ENCODE assay signal across 21 mouse cellular contexts in genomic region chr5:149205265-149205664, GRCm38 (mm10). TPM values are rescaled to one million over a fixed set of nuclear protein-coding genes. Genes with fewer than 3 reads are reported as not detected.
DNase-seq lines count a peak whose midpoint lies in the region; ATAC-seq and TF ChIP-seq lines count a peak whose summit lies in the region.
"Had no signal": no experiment of that assay in that cellular context is flagged by ENCODE, and none has a peak within 500 bp of the region (broad histone marks: within the 10 kb centered on the region; RNA-seq: fewer than 3 reads in every experiment).

No protein-coding gene starts in this region.

- WGBS in forebrain, embryonic 13.5 days: 84% methylated on average over 8 of the region's 8 CpGs
- WGBS in forebrain, embryonic 11.5 days: 88% methylated on average over 8 of the region's 8 CpGs
- 81% methylated on average over 8 of the region's 8 CpGs for WGBS in hindbrain, embryonic 12.5 days
- WGBS in hindbrain, embryonic 10.5 days: 81% methylated on average over 8 of the region's 8 CpGs

- no peak overlapping the region for H3K4me3 ChIP-seq in forebrain, embryonic 13.5 days
- no peak overlapping the region for H3K4me3 ChIP-seq in forebrain, embryonic 11.5 days (ENCODE audit: low read depth, low read length)
- H3K4me3 ChIP-seq in hindbrain, embryonic 12.5 days: no peak overlapping the region
- no peak overlapping the region for H3K4me3 ChIP-seq in hindbrain, embryonic 10.5 days
- H3K4me3 ChIP-seq in megakaryocyte, embryonic 14.5 days (replicated peaks): peak overlapping the region; percentile 2
- no peak overlapping the region for H3K4me3 ChIP-seq in myocyte
- H3K4me3 ChIP-seq: heart, embryonic 15.5 days; hindbrain, embryonic 15.5 days; limb, embryonic 15.5 days had no signal

- H3K9ac ChIP-seq in forebrain, embryonic 13.5 days: no peak overlapping the region
- H3K9ac ChIP-seq in forebrain, embryonic 11.5 days (ENCODE audit: low read length): no peak overlapping the region
- no peak overlapping the region for H3K9ac ChIP-seq in hindbrain, embryonic 12.5 days
- H3K9ac ChIP-seq: heart, embryonic 15.5 days; hindbrain, embryonic 15.5 days; limb, embryonic 15.5 days had no signal

- H3K79me2 ChIP-seq in myocyte (ENCODE audit: control insufficient read depth, insufficient read depth): peaks cover 15% of the 10 kb centered on the region

- no peaks in the 10 kb centered on the region for H3K27me3 ChIP-seq in forebrain, embryonic 13.5 days
- H3K27me3 ChIP-seq in forebrain, embryonic 11.5 days (ENCODE audit: control insufficient read depth, insufficient read depth, low read length): no peaks in the 10 kb centered on the region
- H3K27me3 ChIP-seq in hindbrain, embryonic 12.5 days: no peaks in the 10 kb centered on the region
- H3K27me3 ChIP-seq in hindbrain, embryonic 10.5 days (ENCODE audit: insufficient read depth, poor library complexity, severe bottlenecking): no peaks in the 10 kb centered on the region
- H3K27me3 ChIP-seq in megakaryocyte, embryonic 14.5 days (replicated peaks): no peaks in the 10 kb centered on the region
- H3K27me3 ChIP-seq in myocyte (ENCODE audit: control insufficient read depth, insufficient read depth, insufficient read length): no peaks in the 10 kb centered on the region
- H3K27me3 ChIP-seq: CH12.LX; heart, embryonic 15.5 days; hindbrain, embryonic 15.5 days; limb, embryonic 15.5 days had no signal

- H3K36me3 ChIP-seq in forebrain, embryonic 13.5 days (ENCODE audit: poor library complexity, severe bottlenecking): peaks cover 80% of the 10 kb centered on the region
- peaks cover 15% of the 10 kb centered on the region for H3K36me3 ChIP-seq in forebrain, embryonic 11.5 days (ENCODE audit: control insufficient read depth, insufficient read depth, low read length)
- peaks cover 60% of the 10 kb centered on the region for H3K36me3 ChIP-seq in hindbrain, embryonic 12.5 days
- peaks cover 82% of the 10 kb centered on the region for H3K36me3 ChIP-seq in hindbrain, embryonic 10.5 days
- peaks cover 89% of the 10 kb centered on the region for H3K36me3 ChIP-seq in megakaryocyte, embryonic 14.5 days (replicated peaks; ENCODE audit: low read length)
- H3K36me3 ChIP-seq in myocyte (ENCODE audit: control insufficient read depth, insufficient read depth): peaks cover 37% of the 10 kb centered on the region

- H3K4me1 ChIP-seq in forebrain, embryonic 13.5 days: peaks cover 4% of the 10 kb centered on the region; the same call in 1 of the 2 replicates
- H3K4me1 ChIP-seq in forebrain, embryonic 11.5 days (replicated peaks; ENCODE audit: control insufficient read depth, insufficient read depth, low read length): no peaks in the 10 kb centered on the region
- peaks cover 10% of the 10 kb centered on the region for H3K4me1 ChIP-seq in hindbrain, embryonic 12.5 days
- H3K4me1 ChIP-seq in hindbrain, embryonic 10.5 days (replicated peaks): peaks cover 34% of the 10 kb centered on the region
- peaks cover 90% of the 10 kb centered on the region for H3K4me1 ChIP-seq in megakaryocyte, embryonic 14.5 days
- H3K4me1 ChIP-seq: hindbrain, embryonic 15.5 days had no signal

- DNase-seq in forebrain, embryonic 11.5 days (ENCODE audit: low spot score): no peak
- no peak for DNase-seq in hindbrain, embryonic 10.5 days (ENCODE audit: low spot score)
- DNase-seq in right cerebral cortex, postnatal 36 days (ENCODE audit: low spot score in 2 of 2): no peak
- DNase-seq: cerebellum, adult 8-10 months; kidney, adult 18-20 months; layer of hippocampus, postnatal 36 days; lung, adult 2 months; spleen, adult 18-20 months; thymus, adult 18-20 months; thymus, postnatal 4 days had no signal

- ATAC-seq in forebrain, embryonic 13.5 days: no peak
- no peak for ATAC-seq in forebrain, embryonic 11.5 days (replicated peaks; ENCODE audit: low FRiP score)
- no peak for ATAC-seq in hindbrain, embryonic 12.5 days (ENCODE audit: low FRiP score)
- ATAC-seq in megakaryocyte, adult 5-6 weeks (ENCODE audit: poor library complexity, severe bottlenecking): no peak
- ATAC-seq: forebrain, embryonic 16.5 days had no signal

- no peak for TF ChIP-seq POLR2A in myocyte (IDR thresholded peaks at IDR 0.05; ENCODE audit: insufficient read length, low read depth)

- H3K4me2 ChIP-seq in forebrain, embryonic 13.5 days: no peak overlapping the region
- H3K4me2 ChIP-seq in forebrain, embryonic 11.5 days (ENCODE audit: low read depth, low read length, severe bottlenecking): no peak overlapping the region
- H3K4me2 ChIP-seq in hindbrain, embryonic 12.5 days (replicated peaks): no peak overlapping the region
- peak overlapping the region; percentile 18 for H3K4me2 ChIP-seq in myocyte (ENCODE audit: low read depth)
- H3K4me2 ChIP-seq: heart, embryonic 15.5 days; hindbrain, embryonic 15.5 days; limb, embryonic 15.5 days had no signal

- H3K9me3 ChIP-seq in forebrain, embryonic 13.5 days (replicated peaks): no peaks in the 10 kb centered on the region
- no peaks in the 10 kb centered on the region for H3K9me3 ChIP-seq in forebrain, embryonic 11.5 days (ENCODE audit: control insufficient read depth, low read length)
- no peaks in the 10 kb centered on the region for H3K9me3 ChIP-seq in hindbrain, embryonic 12.5 days (replicated peaks)
- no peaks in the 10 kb centered on the region for H3K9me3 ChIP-seq in hindbrain, embryonic 10.5 days
- H3K9me3 ChIP-seq in megakaryocyte, embryonic 14.5 days: no peaks in the 10 kb centered on the region
- H3K9me3 ChIP-seq: heart, embryonic 15.5 days; hindbrain, embryonic 15.5 days; limb, embryonic 15.5 days had no signal

- H3ac ChIP-seq in myocyte (ENCODE audit: control insufficient read depth, insufficient read length): no peak overlapping the region

- H3K27ac ChIP-seq in forebrain, embryonic 13.5 days: 0 out of 2 replicates have a peak overlapping the region, but pooled peaks have one; percentile 12
- H3K27ac ChIP-seq in forebrain, embryonic 11.5 days (ENCODE audit: low read depth, low read length): no peak overlapping the region
- peak overlapping the region; percentile 1; the same call in 1 of the 2 replicates for H3K27ac ChIP-seq in hindbrain, embryonic 12.5 days
- no peak overlapping the region for H3K27ac ChIP-seq in hindbrain, embryonic 10.5 days
- H3K27ac ChIP-seq: heart, embryonic 15.5 days; hindbrain, embryonic 15.5 days; kidney, postnatal 0 days; limb, embryonic 15.5 days had no signal

TF ChIP-seq in myocyte, 11 proteins besides CTCF, POLR2A, EP300 and RAD21:
- TF ChIP-seq POLR2AphosphoS2 (IDR thresholded peaks at IDR 0.05; ENCODE audit: insufficient read length, low read depth): no peak
- peak in 2 of 3 experiments; percentile 54 to 63 for TF ChIP-seq MYOD1 (IDR thresholded peaks at IDR 0.05; ENCODE audit: control insufficient read depth in 1 of 3, insufficient read length in 2 of 3, low read depth in 2 of 3)

RNA-seq across cellular contexts. Expression of gene Hmgb1, which starts 21.0 kb away (rescaled TPM):
- polyA plus RNA-seq in forebrain, embryonic 13.5 days (2015; fragmentation: Nextera tagmentation; extraction: Ambion mirVana): 1,631 and 1,827 TPM in 2 replicates
- polyA plus RNA-seq in forebrain, embryonic 11.5 days (2014; fragmentation: Nextera tagmentation; extraction: Ambion mirVana): 1,921 and 2,020 TPM in 2 replicates
- polyA plus RNA-seq in hindbrain, embryonic 12.5 days (2016; fragmentation: Nextera tagmentation; extraction: Ambion mirVana): 1,291 and 1,445 TPM in 2 replicates
- polyA plus RNA-seq in hindbrain, embryonic 10.5 days (2016; fragmentation: Nextera tagmentation; extraction: Ambion mirVana): 1,115 and 1,359 TPM in 2 replicates
- 21.8 and 484 TPM in 2 replicates for polyA plus RNA-seq in megakaryocyte, embryonic 14.5 days (2012; ENCODE audit: insufficient read depth, low replicate concordance)
- total RNA-seq in megakaryocyte, adult 5-6 weeks (2015): 803 and 833 TPM in 2 replicates
- 665 and 708 TPM in 2 replicates for total RNA-seq in megakaryocyte, adult 5-6 weeks (2017)
- 88.6 TPM for polyA plus RNA-seq in myocyte (2012; fragmentation: generic; extraction: Trizol)

RNA-seq across cellular contexts. Expression of gene Uspl1, which starts 21.1 kb away (rescaled TPM):
- 54.8 and 61.1 TPM in 2 replicates for polyA plus RNA-seq in forebrain, embryonic 13.5 days (2015; fragmentation: Nextera tagmentation; extraction: Ambion mirVana)
- polyA plus RNA-seq in forebrain, embryonic 11.5 days (2014; fragmentation: Nextera tagmentation; extraction: Ambion mirVana): 71.2 and 74.9 TPM in 2 replicates
- polyA plus RNA-seq in hindbrain, embryonic 12.5 days (2016; fragmentation: Nextera tagmentation; extraction: Ambion mirVana): 63.0 and 68.6 TPM in 2 replicates
- polyA plus RNA-seq in hindbrain, embryonic 10.5 days (2016; fragmentation: Nextera tagmentation; extraction: Ambion mirVana): 61.6 and 64.7 TPM in 2 replicates
- polyA plus RNA-seq in megakaryocyte, embryonic 14.5 days (2012; ENCODE audit: insufficient read depth, low replicate concordance): 0.91 TPM in 1 of 2 replicates, not detected in the other
- total RNA-seq in megakaryocyte, adult 5-6 weeks (2015): 22.5 and 23.7 TPM in 2 replicates
- total RNA-seq in megakaryocyte, adult 5-6 weeks (2017): 21.9 and 23.8 TPM in 2 replicates
- polyA plus RNA-seq in myocyte (2012; fragmentation: generic; extraction: Trizol): 18.4 TPM

RNA-seq across cellular contexts. Expression of gene Alox5ap, which starts 59.3 kb away (rescaled TPM):
- polyA plus RNA-seq in forebrain, embryonic 13.5 days (2015; fragmentation: Nextera tagmentation; extraction: Ambion mirVana): 5.2 and 7.5 TPM in 2 replicates
- polyA plus RNA-seq in forebrain, embryonic 11.5 days (2014; fragmentation: Nextera tagmentation; extraction: Ambion mirVana): 4.5 and 4.7 TPM in 2 replicates
- polyA plus RNA-seq in hindbrain, embryonic 12.5 days (2016; fragmentation: Nextera tagmentation; extraction: Ambion mirVana): 5.9 and 7.1 TPM in 2 replicates
- 5.1 and 7.5 TPM in 2 replicates for polyA plus RNA-seq in hindbrain, embryonic 10.5 days (2016; fragmentation: Nextera tagmentation; extraction: Ambion mirVana)
- 15.7 and 31.2 TPM in 2 replicates for polyA plus RNA-seq in megakaryocyte, embryonic 14.5 days (2012; ENCODE audit: insufficient read depth, low replicate concordance)
- total RNA-seq in megakaryocyte, adult 5-6 weeks (2015): 1,517 and 1,767 TPM in 2 replicates
- 1,236 and 1,298 TPM in 2 replicates for total RNA-seq in megakaryocyte, adult 5-6 weeks (2017)
- 28.8 TPM for polyA plus RNA-seq in myocyte (2012; fragmentation: generic; extraction: Trizol)

Comparison
In these comparisons a context has a peak if more than half of its experiments do, and no peak if none do; other contexts are left out.
1. H3K27ac ChIP-seq: peak in forebrain, embryonic 13.5 days (single experiment) and hindbrain, embryonic 12.5 days (single experiment); none in forebrain, embryonic 11.5 days (single experiment) and hindbrain, embryonic 10.5 days (single experiment).
2. RNA of gene Uspl1, which starts 21.1 kb away (polyA plus RNA-seq): 71.2 to 74.9 TPM in forebrain, embryonic 11.5 days, 63.0 to 68.6 TPM in hindbrain, embryonic 12.5 days, 61.6 to 64.7 TPM in hindbrain, embryonic 10.5 days, 54.8 to 61.1 TPM in forebrain, embryonic 13.5 days and 18.4 TPM in myocyte (single experiment); 0.91 TPM in megakaryocyte, embryonic 14.5 days; every median in the first group is over 10 times any median in the second.